Mouse (Mus musculus) gonadal fat pad, adult 2 months (tissue): ENCODE results near the gene Gng7. TPM values are rescaled to one million over a fixed set of nuclear protein-coding genes. Genes with fewer than 3 reads are reported as not detected.

ENCODE experiments used
- DNase-seq: peaks from one replicate; pipeline ENCODE4 v3.0.0-alpha.2; 2012; ENCODE audit warnings: low read depth
- polyA plus RNA-seq: library from polyadenylated mRNA; depleted of rRNA; stranded (reverse); fragments of >200 nt; gene quantifications from 2 replicates; pipeline ENCODE4 v1.2.3, GENCODE M21; 2012

Gng7 gene
- polyA plus RNA-seq, 1 experiment = 6.3 TPM

DNA sequence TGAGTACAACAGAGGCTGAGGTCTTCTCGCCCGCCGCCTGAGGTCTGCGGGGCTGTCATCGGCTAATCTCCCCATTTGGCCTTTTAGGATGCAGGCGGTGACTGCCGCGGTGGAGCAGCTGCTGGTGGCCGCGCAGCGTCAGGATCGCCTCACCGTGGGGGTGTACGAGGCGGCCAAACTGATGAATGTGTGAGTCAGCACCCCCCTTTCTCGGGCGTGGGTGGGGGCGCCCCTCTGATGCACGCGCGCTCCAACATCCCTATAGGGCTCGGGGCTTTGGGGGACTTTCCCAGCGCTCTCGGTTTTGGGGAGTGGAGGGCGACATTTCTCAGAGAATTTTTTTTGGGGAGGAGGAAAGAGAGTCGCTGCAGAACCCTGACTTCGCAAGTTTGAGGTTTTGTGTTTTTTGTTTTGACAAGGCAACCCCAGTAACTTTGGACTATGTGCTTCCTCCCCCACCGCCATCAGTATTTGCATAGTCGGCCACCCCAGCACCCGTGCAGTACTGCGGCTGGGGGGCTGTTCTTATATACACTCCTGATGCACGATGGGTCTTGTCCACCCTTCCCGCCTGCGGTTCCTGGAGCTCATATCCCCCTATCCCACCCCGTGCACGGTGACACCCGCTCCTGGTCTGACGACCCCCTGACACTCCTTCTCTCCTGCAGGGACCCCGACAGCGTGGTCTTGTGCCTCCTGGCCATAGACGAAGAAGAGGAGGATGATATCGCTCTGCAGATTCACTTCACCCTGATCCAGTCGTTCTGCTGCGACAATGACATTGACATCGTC is 84.2 kb downstream of the Gng7 start:
- DNase-seq = no peak

GRCm38 (mm10) chr10:80929299-80930226 is 85.2 kb downstream of the Gng7 start, which contains the start of gene Gadd45b:
Gene Gadd45b, plus strand, starts transcription at chr10:80930073.
- no peak for DNase-seq

- DNase-seq = no peak
These were observed 86.0 kb downstream of the Gng7 start for GRCm38 (mm10) chr10:80928586-80929298.

- no peak for DNase-seq
These were observed 89.3 kb downstream of the Gng7 start for GRCm38 (mm10) chr10:80925472-80925871.

GRCm38 (mm10) chr10:80921923-80922322 is 92.8 kb downstream of the Gng7 start:
- no peak for DNase-seq

DNA sequence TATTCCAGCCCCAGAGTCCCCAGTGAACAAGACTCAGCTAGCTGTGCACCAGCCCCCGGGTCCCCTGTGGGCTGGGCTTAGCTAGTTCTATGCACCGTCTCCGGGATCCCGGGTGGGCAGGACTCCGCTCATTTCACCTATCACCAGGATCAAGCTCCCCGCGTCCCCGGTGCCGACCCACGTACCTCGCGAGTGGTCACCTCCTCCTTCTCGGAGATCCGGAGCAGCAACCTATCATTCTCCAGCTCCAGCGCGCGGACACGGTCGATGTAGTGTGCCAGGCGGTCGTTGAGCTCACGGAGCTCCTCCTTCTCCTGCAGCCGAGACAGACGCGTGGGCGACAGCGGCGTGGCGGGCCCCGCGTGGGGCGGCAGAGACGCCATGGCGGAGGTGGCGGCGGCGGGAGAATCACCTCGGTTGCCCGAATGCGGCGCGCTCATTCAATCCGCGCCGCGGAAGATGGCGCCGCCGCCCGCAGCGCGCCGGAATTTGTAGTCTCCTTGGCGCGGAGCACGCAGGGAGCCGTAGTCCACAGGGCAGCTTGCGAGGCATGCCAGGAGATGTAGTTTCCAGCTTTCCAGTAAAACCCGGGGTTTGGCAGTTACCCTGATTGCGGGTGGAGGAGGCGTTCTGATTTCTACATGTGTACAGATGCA is 96.8 kb downstream of the Gng7 start, which contains the start of gene Lmnb2:
TSS of gene Lmnb2 (minus strand) at position 467 of the 656 bp plus-strand sequence.
- DNase-seq = no peak

GRCm38 (mm10) chr10:80917336-80917778 is 97.4 kb downstream of the Gng7 start:
- no peak for DNase-seq

- DNase-seq = no peak
These were observed 99.0 kb downstream of the Gng7 start for GRCm38 (mm10) chr10:80915736-80916135.

GRCm38 (mm10) chr10:80915260-80915659 is 99.5 kb downstream of the Gng7 start:
- no peak for DNase-seq

DNA sequence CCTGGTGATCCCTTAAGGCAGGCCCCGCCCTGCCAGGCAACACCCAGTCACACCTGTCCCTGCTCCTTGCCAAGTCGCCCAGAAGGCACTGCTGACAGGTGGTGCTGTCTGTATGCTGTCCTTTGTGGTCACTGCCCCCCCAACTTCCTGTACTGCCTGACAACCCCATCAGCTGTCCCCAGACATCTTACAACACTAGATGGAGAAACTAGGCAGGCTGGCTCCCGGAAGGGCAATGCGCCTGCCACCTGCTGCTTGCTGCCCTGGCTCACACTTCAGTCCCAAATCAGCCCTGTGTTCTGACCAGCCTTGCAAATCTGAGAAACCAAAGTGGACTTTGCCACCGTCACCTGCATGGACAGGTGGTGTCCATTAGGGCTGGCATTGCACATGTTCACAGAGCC is 100.5 kb downstream of the Gng7 start:
- DNase-seq = no peak

GRCm38 (mm10) chr10:80913364-80914011 is 101.3 kb downstream of the Gng7 start:
- no peak for DNase-seq

- DNase-seq = no peak
These were observed 102.9 kb downstream of the Gng7 start for GRCm38 (mm10) chr10:80911891-80912290.

- DNase-seq = no peak
These were observed 103.4 kb downstream of the Gng7 start for GRCm38 (mm10) chr10:80911354-80911753.

DNA sequence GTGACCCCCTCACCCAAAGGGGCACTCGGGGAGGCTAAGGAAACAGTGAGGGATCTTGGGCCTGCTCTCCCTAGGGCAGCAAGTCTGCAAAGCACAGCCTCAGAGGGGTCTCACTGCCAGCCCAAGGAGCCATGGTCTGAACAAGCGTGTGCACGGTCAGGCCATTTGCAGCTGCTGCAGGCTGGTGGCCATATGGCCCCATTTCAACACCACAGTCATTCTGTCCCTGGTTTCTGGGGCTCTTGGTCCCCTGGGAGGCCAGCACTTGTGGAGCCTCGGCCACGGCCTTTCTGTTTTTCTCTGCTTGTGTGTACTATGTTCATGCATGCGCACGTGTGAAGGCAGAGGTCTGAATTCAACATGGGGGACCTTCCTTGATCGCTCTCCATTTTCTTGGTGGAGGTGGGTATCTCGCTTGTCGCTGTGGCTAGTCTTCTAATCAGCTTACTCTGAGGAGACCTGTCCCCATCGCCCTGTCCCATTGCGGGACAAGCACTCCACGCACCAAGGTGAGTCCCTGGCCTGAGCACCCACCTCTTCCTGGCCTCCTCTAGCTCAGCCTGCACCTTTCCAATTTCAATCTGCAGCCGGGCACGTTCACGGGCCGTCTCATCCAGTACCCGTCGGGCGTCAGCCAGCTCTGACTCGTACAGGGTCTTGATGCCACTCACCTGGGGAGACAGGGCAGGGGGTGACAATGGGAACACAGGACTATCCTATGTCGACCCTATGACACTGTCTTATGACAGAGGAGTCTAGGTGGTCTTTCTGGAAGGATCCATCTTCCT is 105.2 kb downstream of the Gng7 start:
- DNase-seq = no peak

- DNase-seq = no peak
These were observed 110.0 kb downstream of the Gng7 start for GRCm38 (mm10) chr10:80904709-80905108.

DNA sequence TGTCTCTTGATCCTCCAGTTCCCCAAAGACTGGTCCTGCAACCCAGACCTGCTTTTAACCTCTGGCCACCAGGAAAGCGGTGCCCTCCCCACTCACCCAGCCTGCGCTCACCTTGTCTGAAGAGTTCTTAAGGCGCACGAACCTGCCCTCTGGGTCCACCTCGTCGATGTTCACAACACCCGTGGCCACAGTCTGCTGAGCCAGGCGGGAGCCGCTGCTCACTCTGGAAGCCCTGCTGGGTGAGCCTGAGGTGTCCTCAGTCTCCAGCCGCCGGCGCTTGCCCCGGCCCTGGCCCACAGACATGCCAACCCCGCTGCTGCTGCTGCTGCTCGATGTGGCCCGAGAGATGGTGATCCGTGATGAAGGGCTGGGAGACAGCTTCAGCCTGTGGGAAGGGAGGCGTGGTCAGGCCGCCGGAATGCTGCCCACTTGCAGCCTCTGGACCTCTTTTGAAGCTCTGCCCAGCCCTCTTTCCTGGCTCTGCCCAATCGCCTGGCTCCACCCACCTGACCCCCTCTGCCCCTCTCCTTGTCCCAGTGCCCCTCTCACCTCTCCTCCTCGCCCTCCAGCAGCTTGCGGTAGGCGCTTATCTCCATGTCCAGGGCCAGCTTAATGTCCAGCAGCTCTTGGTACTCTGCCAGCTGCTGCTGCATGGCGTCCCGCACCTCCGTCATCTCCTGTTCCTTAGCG is 110.6 kb downstream of the Gng7 start:
- no peak for DNase-seq

DNA sequence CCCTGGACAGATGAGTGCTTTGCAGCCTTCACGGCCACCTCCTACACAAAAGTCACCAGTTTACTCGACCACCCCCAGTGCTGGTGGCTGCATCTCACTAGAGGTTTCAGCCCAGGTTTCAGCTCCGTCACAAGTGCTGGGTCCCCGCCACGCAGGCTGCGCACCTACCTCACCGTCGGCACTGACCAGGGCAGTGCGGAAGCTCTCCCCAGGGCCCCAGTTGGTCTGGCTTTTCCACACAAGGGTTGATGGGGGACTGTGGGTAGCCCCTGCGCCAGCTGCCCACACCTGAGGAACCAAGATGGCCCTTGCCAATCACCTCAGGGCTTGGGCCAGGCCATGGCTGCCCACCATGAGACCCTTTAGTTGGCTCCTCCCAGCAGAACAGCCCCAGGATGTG is 111.5 kb downstream of the Gng7 start:
- DNase-seq = no peak

- DNase-seq = no peak
These were observed 112.3 kb downstream of the Gng7 start for GRCm38 (mm10) chr10:80902273-80902940.
